Mouse (Mus musculus) left cerebral cortex, adult 11 months (tissue): Measurements from ENCODE around the gene 2310050C09Rik.

Experiments used
- DNase-seq: peaks from one replicate; pipeline ENCODE4 v3.0.0; 2022; ENCODE audit warnings: low spot score

Gene 2310050C09Rik

DNA sequence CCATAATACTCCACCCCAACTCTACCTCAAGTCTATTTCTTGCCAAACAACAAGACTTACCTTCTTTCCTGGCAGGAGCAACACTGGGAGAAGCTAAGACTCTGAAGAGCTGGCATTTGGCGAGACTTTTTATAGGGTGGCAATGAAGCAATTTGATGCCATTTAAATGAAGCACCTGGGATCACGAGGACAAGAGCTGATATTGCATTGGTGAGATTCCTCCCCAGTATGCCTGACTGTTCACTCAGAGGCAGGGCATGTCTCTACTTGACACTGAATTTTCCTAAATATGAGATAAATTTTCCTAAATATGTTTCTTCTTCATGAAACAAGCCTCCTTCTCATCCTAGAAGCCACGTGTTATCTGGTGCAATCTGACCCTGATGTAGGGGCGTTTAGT, at the start of gene 2310050C09Rik:
TSS of gene 2310050C09Rik (minus strand) at position 101 of the 400 bp plus-strand sequence.
- no peak for DNase-seq

- DNase-seq: no peak
Observed at GRCm38 (mm10) chr3:92907571-92907970, 37.6 kb upstream of the 2310050C09Rik start.

DNA sequence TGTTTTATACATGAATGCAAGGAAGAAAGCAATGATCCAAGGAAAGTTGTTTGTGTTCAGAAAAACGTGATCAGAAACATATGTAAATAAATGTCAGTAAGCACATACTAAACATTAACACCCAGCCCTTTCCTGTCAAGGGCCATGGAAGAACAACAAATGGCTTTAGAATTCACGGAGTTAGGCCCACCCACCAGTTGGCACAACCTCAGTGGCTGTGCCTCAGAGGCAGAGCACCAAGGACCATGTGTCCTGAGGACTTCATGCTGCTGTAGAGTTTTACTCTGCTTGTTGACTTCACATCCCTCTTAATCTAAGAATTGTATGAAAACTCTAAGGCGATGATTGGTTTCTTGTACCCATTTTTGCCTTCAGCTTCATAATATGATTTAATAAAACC, 35.2 kb upstream of the 2310050C09Rik start:
- no peak for DNase-seq

DNA sequence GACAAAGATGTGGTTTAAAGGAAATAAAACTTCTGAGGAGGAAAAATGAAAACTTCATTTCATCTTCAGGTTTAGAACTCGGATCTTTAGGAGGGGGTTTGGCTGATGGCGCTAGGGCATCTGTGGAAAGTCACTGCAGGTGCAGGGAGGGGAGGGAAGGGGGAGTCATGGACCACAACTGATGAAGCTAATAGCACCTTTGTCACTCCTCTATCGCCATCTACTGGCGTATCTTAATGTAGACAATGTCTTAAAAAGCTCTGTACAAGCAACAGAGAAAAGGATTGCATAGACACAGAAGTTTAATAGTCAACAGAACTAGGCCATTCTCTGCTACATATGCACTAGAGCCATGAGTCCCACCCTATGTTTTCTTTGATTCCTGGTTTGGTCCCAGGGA, 33.6 kb upstream of the 2310050C09Rik start:
- DNase-seq: no peak

DNA sequence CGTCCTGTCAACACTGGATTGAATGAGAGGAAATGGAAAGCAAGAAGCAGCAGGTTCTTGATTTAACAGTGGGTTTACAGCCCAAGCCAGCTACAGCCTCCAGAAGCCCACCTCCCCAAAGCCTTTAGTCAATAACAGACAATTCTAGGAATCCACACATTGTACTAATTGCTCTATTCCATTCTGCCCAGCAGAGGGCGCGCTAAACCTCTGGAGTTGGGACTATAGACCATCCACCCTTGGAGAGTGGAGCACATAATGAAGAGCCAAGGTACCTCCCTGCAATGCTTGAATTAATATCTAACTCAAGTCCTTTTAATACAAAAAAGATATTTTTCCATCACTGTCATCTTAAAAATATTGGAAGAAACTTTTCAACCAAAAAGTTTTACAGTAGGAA, 33.0 kb upstream of the 2310050C09Rik start:
- peak; percentile 14 for DNase-seq

GRCm38 (mm10) chr3:92894489-92894888, 24.5 kb upstream of the 2310050C09Rik start:
- DNase-seq: no peak

DNA sequence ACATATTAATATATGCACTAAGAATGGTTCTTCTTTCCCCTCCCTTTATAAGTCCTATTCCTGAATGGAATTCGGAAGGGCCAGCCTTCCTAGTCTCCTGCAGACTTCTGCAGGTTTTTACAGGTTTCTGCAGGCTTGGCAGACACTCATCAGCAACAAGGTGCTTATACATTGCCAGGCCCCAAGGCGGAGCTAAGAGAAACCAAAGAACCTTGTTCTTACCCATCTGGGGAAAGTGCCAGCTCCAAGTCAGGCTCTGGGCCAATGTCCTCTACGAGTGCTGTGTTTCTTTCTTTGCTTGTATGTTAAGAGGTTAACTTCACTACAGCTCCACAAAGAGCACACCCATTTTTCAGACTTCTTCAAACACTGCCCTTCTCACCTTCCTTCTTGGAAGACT, 24.0 kb upstream of the 2310050C09Rik start:
- DNase-seq: no peak

GRCm38 (mm10) chr3:92874180-92874579, 4.2 kb upstream of the 2310050C09Rik start:
- DNase-seq: no peak

GRCm38 (mm10) chr3:92851186-92851585, 18.8 kb downstream of the 2310050C09Rik start, which contains the start of gene Lce1l:
TSS of gene Lce1l (minus strand) at chr3:92851286.
- DNase-seq: no peak

DNA sequence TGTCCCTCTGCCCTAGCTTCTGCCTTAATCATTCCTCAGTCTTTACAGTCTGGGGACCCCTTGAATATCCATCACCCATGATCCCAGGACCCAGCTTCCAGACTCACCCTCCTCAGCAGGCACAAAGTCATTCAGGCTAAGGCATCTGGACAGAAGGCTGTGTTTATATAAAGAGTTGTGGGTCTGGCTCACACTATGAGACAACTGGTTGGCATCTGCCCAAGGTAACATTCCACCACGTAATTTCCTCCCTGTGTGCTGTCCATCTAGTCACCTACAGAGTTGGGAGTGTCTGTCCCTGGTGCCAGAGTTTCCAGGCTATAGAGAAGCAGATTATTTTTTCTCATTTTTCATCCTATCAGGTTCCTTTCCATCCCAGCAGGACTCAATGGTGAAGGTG, 42.9 kb downstream of the 2310050C09Rik start, which contains the start of gene Kprp:
TSS of gene Kprp (minus strand) at position 140 of the 400 bp plus-strand sequence.
- no peak for DNase-seq

DNA sequence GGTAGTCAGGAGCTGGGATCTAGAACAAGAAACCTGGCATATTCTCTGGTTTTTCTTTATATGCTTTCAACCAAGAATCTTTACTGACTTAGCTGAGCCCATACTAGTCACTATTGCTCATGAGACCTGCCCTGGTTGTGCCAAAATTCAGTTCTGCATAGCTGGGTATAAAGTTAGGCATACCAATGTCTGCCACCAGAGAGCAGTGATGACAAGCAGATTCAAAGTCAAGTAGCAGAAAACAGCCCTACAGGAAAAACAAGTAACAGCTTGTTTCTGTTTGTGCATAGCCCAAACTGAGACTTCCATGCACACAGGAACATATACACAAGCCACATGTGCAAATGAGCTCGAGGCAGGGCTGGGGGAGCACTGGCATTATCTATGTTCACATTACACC, 44.2 kb downstream of the 2310050C09Rik start:
- no peak for DNase-seq
